Mouse (Mus musculus) C2C12 (cell line): ENCODE data around the gene Mn1. TPM values are rescaled to one million over a fixed set of nuclear protein-coding genes. Genes with fewer than 3 reads are reported as not detected.

Experiments used
- H3K27me3 ChIP-seq: one replicate; pipeline ENCODE4 v1.6.1; 2011; ENCODE audit not compliant: control insufficient read depth, insufficient read depth, insufficient read length
- H3K36me3 ChIP-seq: one replicate; pipeline ENCODE4 v1.6.1; 2011; ENCODE audit not compliant: control insufficient read depth, insufficient read depth
- H3K4me3 ChIP-seq: one replicate; pipeline ENCODE4 v1.5.1; 2011; ENCODE audit warnings: mild to moderate bottlenecking, control low read depth; ENCODE audit not compliant: poor library complexity, insufficient read depth, severe bottlenecking
- H3K79me2 ChIP-seq: one replicate; pipeline ENCODE4 v1.6.1; 2011; ENCODE audit not compliant: control insufficient read depth, insufficient read depth
- H3K79me3 ChIP-seq: one replicate; pipeline ENCODE4 v1.6.1; 2011; ENCODE audit warnings: low read depth, control low read depth
- H3ac ChIP-seq: one replicate; pipeline ENCODE3; 2011; ENCODE audit warnings: low read depth; ENCODE audit not compliant: control insufficient read depth, insufficient read length
- CEBPB ChIP-seq: IDR thresholded peaks from one replicate; pipeline ENCODE4 v1.6.1; 2011; ENCODE audit warnings: low read depth, mild to moderate bottlenecking, control low read depth, moderate library complexity
- CTCF ChIP-seq: IDR thresholded peaks from one replicate; pipeline ENCODE4 v1.5.1; 2011; ENCODE audit not compliant: control insufficient read depth, insufficient read depth, insufficient read length
- FOSL1 ChIP-seq: IDR thresholded peaks from one replicate; pipeline ENCODE4 v1.8.0; 2011; ENCODE audit warnings: mild to moderate bottlenecking, low read length; ENCODE audit not compliant: poor library complexity, insufficient read depth, severe bottlenecking
- MAX ChIP-seq: IDR thresholded peaks from one replicate; pipeline ENCODE4 v1.6.1; 2011; ENCODE audit warnings: mild to moderate bottlenecking, control low read depth
- MYOD1 ChIP-seq: IDR thresholded peaks from one replicate; pipeline ENCODE4 v1.6.1; 2011; ENCODE audit warnings: low read depth; ENCODE audit not compliant: control insufficient read depth, insufficient read length
- MYOG ChIP-seq: IDR thresholded peaks from one replicate; pipeline ENCODE4 v1.6.1; 2011; ENCODE audit not compliant: control insufficient read depth, insufficient read length; ENCODE audit errors: extremely low read depth
- USF1 ChIP-seq: IDR thresholded peaks from one replicate; pipeline ENCODE4 v1.6.1; 2011; ENCODE audit warnings: low read depth, mild to moderate bottlenecking, control low read depth, moderate library complexity
- polyA plus RNA-seq: library from polyadenylated mRNA; unstranded; fragments of >200 nt; fragmentation: generic; extraction: Trizol; gene quantifications from one replicate; pipeline ENCODE4 v1.2.1, GENCODE M21; 2012; ENCODE audit warnings: missing spikeins

Gene Mn1
- polyA plus RNA-seq, 1 experiment, result not detected

GRCm38 (mm10) chr5:111438821-111439220 is 21.7 kb downstream of the Mn1 start:
- TF ChIP-seq CTCF (no peak), CEBPB (no peak), MYOD1 (no peak)
- H3ac ChIP-seq, result no peak overlapping the region
- no peaks in the 10 kb centered on the region for H3K79me2 ChIP-seq
- no peak overlapping the region for H3K4me3 ChIP-seq
- H3K36me3 ChIP-seq, result no peaks in the 10 kb centered on the region
- H3K79me3 ChIP-seq, result no peaks in the 10 kb centered on the region
- peaks cover 51% of the 10 kb centered on the region for H3K27me3 ChIP-seq

GRCm38 (mm10) chr5:111440264-111440663 is 23.1 kb downstream of the Mn1 start:
- no peaks in the 10 kb centered on the region for H3K79me2 ChIP-seq
- H3K36me3 ChIP-seq, result no peaks in the 10 kb centered on the region

GRCm38 (mm10) chr5:111442151-111442871 is 25.1 kb downstream of the Mn1 start:
- no peak overlapping the region for H3K4me3 ChIP-seq
- H3K79me2 ChIP-seq, result no peaks in the 10 kb centered on the region
- TF ChIP-seq FOSL1, result no peak
- no peak for TF ChIP-seq CEBPB
- TF ChIP-seq MYOD1, result no peak
- TF ChIP-seq USF1, result no peak
- TF ChIP-seq MYOG, result no peak
- TF ChIP-seq CTCF, result no peak
- TF ChIP-seq MAX, result no peak
- no peak overlapping the region for H3ac ChIP-seq
- H3K79me3 ChIP-seq, result no peaks in the 10 kb centered on the region
- H3K27me3 ChIP-seq, result peaks cover 31% of the 10 kb centered on the region
- H3K36me3 ChIP-seq, result no peaks in the 10 kb centered on the region

More at GRCm38 (mm10) chr5:111440264-111440663, 23.1 kb downstream of the Mn1 start:
- Histone ChIP-seq H3K79me3 (no peaks in the 10 kb centered on the region), H3K4me3 (no peak overlapping the region), H3K27me3 (peaks cover 41% of the 10 kb centered on the region), H3ac (no peak overlapping the region)
- TF ChIP-seq MAX (no peak), MYOG (no peak), FOSL1 (no peak)

- H3K27me3 ChIP-seq, result peaks cover 19% of the 10 kb centered on the region
- no peaks in the 10 kb centered on the region for H3K36me3 ChIP-seq
- no peak for TF ChIP-seq USF1
- no peak for TF ChIP-seq MYOD1
- no peak for TF ChIP-seq MYOG
- TF ChIP-seq MAX, result no peak
These were observed 26.5 kb downstream of the Mn1 start for GRCm38 (mm10) chr5:111443636-111444035.

GRCm38 (mm10) chr5:111444361-111444760 is 27.2 kb downstream of the Mn1 start:
- Histone ChIP-seq H3K4me3 (no peak overlapping the region), H3K27me3 (peaks cover 24% of the 10 kb centered on the region), H3K79me2 (no peaks in the 10 kb centered on the region), H3K36me3 (no peaks in the 10 kb centered on the region), H3K79me3 (no peaks in the 10 kb centered on the region), H3ac (no peak overlapping the region)
- TF ChIP-seq FOSL1 (no peak), CEBPB (no peak), MYOG (no peak), MAX (no peak), MYOD1 (no peak), USF1 (no peak), CTCF (no peak)

More at GRCm38 (mm10) chr5:111443636-111444035, 26.5 kb downstream of the Mn1 start:
- Histone ChIP-seq H3K79me2 (no peaks in the 10 kb centered on the region), H3ac (no peak overlapping the region), H3K79me3 (no peaks in the 10 kb centered on the region), H3K4me3 (no peak overlapping the region)

- no peaks in the 10 kb centered on the region for H3K79me3 ChIP-seq
- H3K36me3 ChIP-seq, result no peaks in the 10 kb centered on the region
- peaks cover 22% of the 10 kb centered on the region for H3K27me3 ChIP-seq
- H3K79me2 ChIP-seq, result no peaks in the 10 kb centered on the region
- no peak overlapping the region for H3ac ChIP-seq
- TF ChIP-seq CEBPB (no peak), CTCF (no peak), MYOG (no peak), MAX (no peak), FOSL1 (no peak), MYOD1 (no peak)
- H3K4me3 ChIP-seq, result no peak overlapping the region
These were observed 29.5 kb downstream of the Mn1 start for GRCm38 (mm10) chr5:111446652-111447051.
